Mouse (Mus musculus): Measurements from ENCODE around the gene Krt19. TPM values are rescaled to one million over a fixed set of nuclear protein-coding genes. Genes with fewer than 3 reads are reported as not detected.

The Krt19 gene
- total RNA-seq (2021) = not detected
- long read RNA-seq = 0 reads

DNA sequence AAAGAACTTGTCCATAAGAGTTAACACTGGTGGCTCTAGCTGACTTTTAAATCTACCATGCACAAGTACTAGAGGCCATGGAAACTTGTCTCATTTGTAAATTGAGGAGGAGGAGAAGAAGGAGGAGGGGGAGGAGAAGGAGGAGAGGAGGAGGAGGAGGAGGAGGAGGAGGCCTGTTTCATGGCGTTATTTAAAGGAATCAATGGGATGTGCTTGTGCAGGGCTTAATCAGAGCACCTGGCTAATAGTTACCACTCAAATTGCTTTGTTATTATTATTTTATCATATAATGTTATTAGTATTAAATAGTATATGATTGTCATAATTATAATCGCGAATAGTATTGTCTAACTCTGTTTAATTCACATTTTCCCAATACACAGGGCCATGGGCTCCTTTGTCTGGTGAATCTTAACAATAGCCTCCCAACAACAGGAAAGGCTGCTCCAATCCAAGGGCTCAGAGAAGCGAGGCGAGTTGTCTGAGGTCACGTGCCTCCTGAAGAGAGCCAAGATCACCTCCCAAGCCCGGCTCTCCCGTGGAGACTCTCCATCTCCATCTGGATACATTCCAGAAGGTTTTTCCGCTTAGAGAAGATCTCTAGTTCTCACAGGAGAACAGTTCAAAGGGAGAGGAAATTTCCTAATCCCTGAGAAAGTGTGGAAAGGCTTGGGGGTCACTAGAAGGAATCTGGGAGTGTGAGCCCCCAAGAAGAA lies at the start of gene Krt19:
Krt19 (minus strand) TSS at position 51 of the 716 bp plus-strand sequence.
- DNase-seq (ENCODE audit: low spot score in 2 of 2) = no peak

DNA sequence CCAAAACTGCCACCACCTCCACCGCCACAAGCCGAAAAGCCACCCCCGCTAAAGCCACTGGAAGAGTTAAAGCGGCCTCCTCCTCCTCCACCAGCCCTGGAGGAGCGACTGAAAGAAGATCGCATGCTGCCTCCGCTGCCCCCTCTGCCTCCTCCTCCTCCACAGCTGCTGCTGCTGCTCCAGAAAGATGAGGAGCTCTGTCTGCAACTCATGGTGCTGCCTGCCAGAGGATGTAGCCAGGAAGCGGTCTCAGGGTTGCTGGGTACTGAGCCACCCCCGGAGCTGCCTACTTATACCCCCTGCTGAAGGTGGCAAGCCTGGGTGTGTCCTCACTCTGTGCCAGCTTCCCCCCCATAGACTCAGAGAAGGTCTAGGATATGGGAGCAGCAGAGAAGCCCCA lies 44.5 kb upstream of the Krt19 start, which contains the start of gene Krt9:
Krt9 (minus strand) TSS at position 255 of the 400 bp plus-strand sequence.
- DNase-seq (ENCODE audit: low spot score in 2 of 2) = peak; percentile 35 to 46

DNA sequence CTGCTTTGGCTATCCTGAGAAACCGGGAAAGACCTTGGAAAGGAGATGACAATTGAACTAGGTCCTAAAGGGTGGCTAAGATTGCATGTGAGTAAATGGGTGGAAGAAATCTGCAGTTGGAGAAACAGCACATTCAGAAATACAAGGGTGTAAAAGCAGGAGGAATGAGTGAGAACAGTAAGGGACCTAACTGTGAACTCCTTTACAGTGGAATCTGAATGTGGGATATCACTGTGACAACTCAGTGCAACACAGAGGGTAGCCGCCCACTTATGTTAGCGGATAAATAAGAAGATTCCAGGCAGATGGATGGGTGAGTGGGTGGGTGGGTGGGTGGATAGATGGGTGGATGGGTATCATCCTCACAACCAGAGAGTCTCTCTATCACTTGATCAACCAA lies 43.4 kb upstream of the Krt19 start:
- no peak for DNase-seq (ENCODE audit: low spot score in 2 of 2)

- DNase-seq (ENCODE audit: low spot score in 2 of 2) = no peak
These were observed 38.3 kb upstream of the Krt19 start for GRCm38 (mm10) chr11:100186736-100187135.

GRCm38 (mm10) chr11:100181725-100182124 lies 33.3 kb upstream of the Krt19 start:
- no peak for DNase-seq (ENCODE audit: low spot score in 2 of 2)

- peak in 1 of 2 experiments; percentile 50 for DNase-seq (ENCODE audit: low spot score in 2 of 2)
These were observed 30.8 kb upstream of the Krt19 start for GRCm38 (mm10) chr11:100179260-100179659.

GRCm38 (mm10) chr11:100178307-100178706 lies 29.8 kb upstream of the Krt19 start:
- DNase-seq (ENCODE audit: low spot score in 2 of 2) = peak in 1 of 2 experiments; percentile 48

DNA sequence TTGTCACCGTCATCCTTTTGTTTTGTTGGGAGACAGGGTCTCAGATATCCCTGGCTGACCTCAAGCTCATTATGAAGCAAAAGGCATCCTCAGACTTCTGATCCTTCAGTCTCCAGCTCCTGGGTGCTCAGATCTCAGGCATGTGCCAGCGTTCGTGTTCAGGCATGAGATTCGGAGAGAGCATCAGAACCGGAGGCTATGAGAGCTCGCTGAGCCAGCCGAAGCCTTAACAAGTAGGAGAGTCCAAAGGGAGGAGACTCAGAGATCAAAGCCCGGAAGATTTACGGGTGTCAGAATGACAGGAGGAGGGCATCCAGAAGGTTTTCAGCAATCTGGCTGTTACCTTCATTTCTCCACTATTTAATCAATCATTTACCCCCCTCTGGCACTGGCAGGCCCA lies 28.3 kb upstream of the Krt19 start:
- DNase-seq (ENCODE audit: low spot score in 2 of 2) = no peak

DNA sequence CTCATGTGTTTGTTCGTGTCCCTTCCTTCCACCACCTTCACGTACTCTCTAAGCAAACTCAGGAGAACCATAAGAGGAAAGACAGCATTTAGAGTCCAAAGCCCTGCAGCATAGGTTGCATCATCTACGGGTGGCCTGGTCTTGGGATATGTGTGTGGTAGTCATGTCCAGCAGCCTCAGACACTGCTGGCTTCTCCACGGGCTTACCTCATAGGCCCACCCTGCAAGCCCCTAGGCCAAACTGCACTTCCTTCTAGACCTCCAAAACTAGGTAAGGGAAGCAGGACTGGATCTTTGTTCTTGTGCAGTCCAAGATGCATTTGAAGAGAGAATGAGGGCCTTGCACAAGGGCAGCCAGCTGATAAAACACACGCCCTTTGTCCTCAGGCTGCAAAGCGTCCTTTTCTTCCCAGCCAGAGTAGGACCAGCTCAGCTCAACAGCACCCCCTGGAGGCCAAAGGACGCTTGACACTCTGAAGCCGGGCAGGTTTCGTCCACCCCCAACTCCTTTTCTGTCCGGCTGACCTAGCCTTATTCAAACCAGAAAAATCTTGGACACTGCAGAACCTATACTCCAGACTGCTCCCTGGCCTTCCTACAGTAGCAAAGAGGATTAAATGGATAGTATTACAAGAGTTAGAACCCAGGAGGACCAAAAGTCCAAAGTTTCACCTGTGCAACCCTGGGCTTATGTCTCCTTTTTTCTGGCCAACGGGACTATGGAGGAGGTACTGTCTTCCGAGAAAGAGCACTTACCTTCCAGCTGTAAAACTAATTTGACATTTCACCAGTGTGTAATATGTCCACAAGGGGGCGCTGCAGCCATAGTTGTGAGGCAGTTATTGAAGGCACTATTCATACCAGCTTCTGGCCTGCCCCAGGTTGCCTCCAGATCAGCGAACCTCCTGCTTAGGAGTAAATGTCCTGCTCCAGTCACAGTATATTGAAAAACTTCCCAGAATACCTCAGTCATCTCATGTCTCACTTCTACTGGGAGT lies 20.6 kb upstream of the Krt19 start:
- DNase-seq (ENCODE audit: low spot score in 2 of 2) = peak; percentile 36 to 88

GRCm38 (mm10) chr11:100168071-100168470 lies 19.6 kb upstream of the Krt19 start:
- no peak for DNase-seq (ENCODE audit: low spot score in 2 of 2)

DNA sequence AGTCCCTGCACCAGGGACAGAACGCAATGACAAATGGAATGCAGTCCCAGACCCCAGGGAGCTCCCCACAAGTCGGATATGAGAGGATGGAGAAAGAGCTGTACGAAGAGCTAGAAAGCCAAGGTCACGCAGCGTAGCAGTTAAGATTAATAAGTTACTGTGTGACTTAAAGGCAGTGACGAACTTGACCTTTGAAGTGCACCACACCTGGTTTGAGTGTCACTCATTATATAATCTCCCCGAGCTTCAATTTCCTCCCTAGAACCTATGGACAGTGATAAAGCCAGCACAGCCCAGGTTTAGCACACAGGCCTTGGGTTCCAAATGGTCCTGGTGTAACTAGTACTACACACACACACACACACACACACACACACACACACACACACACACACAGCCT lies 15.9 kb upstream of the Krt19 start:
- no peak for DNase-seq (ENCODE audit: low spot score in 2 of 2)

DNA sequence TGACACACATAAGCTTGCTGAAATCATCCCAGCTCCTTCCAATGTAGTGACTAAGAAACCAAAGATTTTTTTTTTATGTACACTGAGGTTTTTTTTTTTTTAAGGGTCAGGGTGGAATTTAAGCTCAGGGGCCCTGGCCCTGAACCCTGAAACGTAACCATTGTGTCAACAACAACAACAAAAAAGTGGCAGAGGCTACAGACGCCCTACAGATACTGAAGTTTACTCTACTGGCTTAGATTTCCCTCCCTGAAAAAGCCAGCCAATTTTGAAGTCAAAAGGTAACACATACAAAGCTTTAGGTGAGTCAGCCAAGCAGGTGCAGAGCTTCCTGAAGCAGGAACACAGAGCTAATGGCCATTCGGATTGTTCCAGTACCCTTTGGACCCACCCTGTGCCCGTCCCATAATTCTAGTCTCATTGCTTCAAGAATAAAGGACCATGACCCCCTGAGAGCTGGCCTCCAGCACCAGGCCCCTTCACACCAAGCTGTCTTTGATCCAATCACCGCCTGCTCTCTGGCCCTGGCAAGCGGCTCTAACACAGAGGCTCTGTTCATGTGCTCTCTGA lies 9.5 kb upstream of the Krt19 start:
- no peak for DNase-seq (ENCODE audit: low spot score in 2 of 2)

GRCm38 (mm10) chr11:100157331-100157730 lies 8.9 kb upstream of the Krt19 start:
- DNase-seq (ENCODE audit: low spot score in 2 of 2) = no peak

GRCm38 (mm10) chr11:100155497-100156255 lies 7.2 kb upstream of the Krt19 start:
- DNase-seq (ENCODE audit: low spot score in 2 of 2) = no peak

DNA sequence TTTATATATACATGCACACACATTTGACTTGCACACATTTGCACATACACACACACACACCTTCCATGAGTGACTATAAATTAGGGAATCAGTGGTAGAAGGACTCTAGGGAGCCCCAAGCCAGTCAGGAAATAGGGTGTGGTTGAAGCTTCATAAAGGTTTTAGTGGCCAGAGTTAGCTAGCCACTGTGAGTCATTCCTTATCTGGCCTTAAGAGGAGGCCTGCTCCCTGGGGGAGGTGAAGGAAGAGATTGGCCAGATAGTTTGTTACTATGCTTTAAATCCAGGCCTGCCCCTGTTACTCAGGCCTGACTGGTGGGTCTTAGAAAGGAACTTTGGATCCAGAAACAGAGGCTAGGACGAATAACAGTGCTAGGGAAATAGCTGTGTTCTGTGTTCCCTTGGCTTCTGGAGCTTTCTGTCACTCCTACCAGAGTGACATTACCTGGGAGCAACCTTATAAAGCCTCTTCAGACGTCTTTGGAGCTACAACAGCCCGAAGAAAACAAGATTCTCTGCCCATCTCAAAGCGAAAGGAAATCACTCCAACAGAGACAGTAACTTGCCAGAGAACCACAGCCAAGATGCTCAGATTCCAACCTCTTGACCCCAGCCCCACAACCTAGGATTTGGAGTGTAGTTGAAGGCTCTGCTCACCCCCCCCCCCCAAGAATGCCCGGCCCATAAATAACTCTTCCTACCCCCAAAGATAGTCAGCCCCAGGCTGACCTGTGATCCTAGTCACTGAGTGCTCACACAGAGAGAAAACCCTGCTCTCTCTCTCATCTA lies 705 bp downstream of the Krt19 start:
- no peak for DNase-seq (ENCODE audit: low spot score in 2 of 2)

- no peak for DNase-seq (ENCODE audit: low spot score in 2 of 2)
These were observed 2.5 kb downstream of the Krt19 start for GRCm38 (mm10) chr11:100145858-100146560.

GRCm38 (mm10) chr11:100145104-100145503 lies 3.4 kb downstream of the Krt19 start:
- no peak for DNase-seq (ENCODE audit: low spot score in 2 of 2)

GRCm38 (mm10) chr11:100140966-100141365 lies 7.5 kb downstream of the Krt19 start:
- no peak for DNase-seq (ENCODE audit: low spot score in 2 of 2)

- no peak for DNase-seq (ENCODE audit: low spot score in 2 of 2)
These were observed 9.1 kb downstream of the Krt19 start for GRCm38 (mm10) chr11:100139391-100139790.

Measured in layer of hippocampus, adult 18-20 months (tissue).